Mouse (Mus musculus): Measurements from ENCODE around the gene Rin2. TPM values are rescaled to one million over a fixed set of nuclear protein-coding genes. Genes with fewer than 3 reads are reported as not detected.

Gene Rin2
- polyA plus RNA-seq, 1 experiment, result 9.3 TPM

- no peak overlapping the region for H3K4me3 ChIP-seq (ENCODE audit: insufficient read depth, poor library complexity, severe bottlenecking)
- H3K79me3 ChIP-seq (ENCODE audit: low read depth), result no peaks in the 10 kb centered on the region
- no peak overlapping the region for H3ac ChIP-seq (ENCODE audit: control insufficient read depth, insufficient read length, low read depth)
- H3K27me3 ChIP-seq (ENCODE audit: control insufficient read depth, insufficient read depth, insufficient read length), result no peaks in the 10 kb centered on the region
- TF ChIP-seq MAX (IDR thresholded peaks at IDR 0.05) (no peak), FOSL1 (IDR thresholded peaks at IDR 0.05; ENCODE audit: insufficient read depth, low read length, poor library complexity, severe bottlenecking) (no peak), CTCF (IDR thresholded peaks at IDR 0.05; ENCODE audit: control insufficient read depth, insufficient read depth, insufficient read length) (no peak), CEBPB (IDR thresholded peaks at IDR 0.05; ENCODE audit: low read depth) (no peak), MYOD1 (IDR thresholded peaks at IDR 0.05; ENCODE audit: control insufficient read depth, insufficient read length, low read depth) (no peak), USF1 (IDR thresholded peaks at IDR 0.05; ENCODE audit: low read depth) (no peak), MYOG (IDR thresholded peaks at IDR 0.05; ENCODE audit: control insufficient read depth, extremely low read depth, insufficient read length) (no peak)
- no peaks in the 10 kb centered on the region for H3K36me3 ChIP-seq (ENCODE audit: control insufficient read depth, insufficient read depth)
- no peaks in the 10 kb centered on the region for H3K79me2 ChIP-seq (ENCODE audit: control insufficient read depth, insufficient read depth)
Measured at GRCm38 (mm10) chr2:145797851-145798250, 122.8 kb downstream of the Rin2 start.

DNA sequence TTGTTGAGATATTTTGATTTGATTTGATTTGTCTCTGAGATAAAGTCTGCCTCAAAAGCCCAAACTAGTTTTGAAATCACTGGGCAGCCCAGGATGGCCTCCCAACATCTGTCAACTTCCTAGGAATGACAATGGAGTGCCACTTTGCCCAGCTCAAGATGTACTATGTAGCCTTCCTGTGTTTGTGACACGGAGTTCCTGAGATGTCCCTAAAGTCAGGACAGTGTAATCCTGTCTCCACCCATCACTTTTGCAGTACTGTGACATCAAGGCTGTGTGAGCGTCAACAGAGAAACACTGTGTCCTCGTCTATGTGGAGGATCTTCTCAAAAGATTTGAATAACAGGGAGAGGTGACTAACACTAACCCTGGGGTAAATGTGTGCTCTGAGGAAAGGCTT, 123.9 kb downstream of the Rin2 start:
- Histone ChIP-seq H3K36me3 (ENCODE audit: control insufficient read depth, insufficient read depth) (no peaks in the 10 kb centered on the region), H3K27me3 (ENCODE audit: control insufficient read depth, insufficient read depth, insufficient read length) (no peaks in the 10 kb centered on the region)

GRCm38 (mm10) chr2:145801322-145802052, 126.5 kb downstream of the Rin2 start:
- H3K36me3 ChIP-seq (ENCODE audit: control insufficient read depth, insufficient read depth), result no peaks in the 10 kb centered on the region
- no peak for TF ChIP-seq CTCF (IDR thresholded peaks at IDR 0.05; ENCODE audit: control insufficient read depth, insufficient read depth, insufficient read length)
- no peak for TF ChIP-seq MYOG (IDR thresholded peaks at IDR 0.05; ENCODE audit: control insufficient read depth, extremely low read depth, insufficient read length)
- TF ChIP-seq CEBPB (IDR thresholded peaks at IDR 0.05; ENCODE audit: low read depth), result no peak
- no peak for TF ChIP-seq MYOD1 (IDR thresholded peaks at IDR 0.05; ENCODE audit: control insufficient read depth, insufficient read length, low read depth)
- no peak for TF ChIP-seq MAX (IDR thresholded peaks at IDR 0.05)
- TF ChIP-seq USF1 (IDR thresholded peaks at IDR 0.05; ENCODE audit: low read depth), result no peak
- TF ChIP-seq FOSL1 (IDR thresholded peaks at IDR 0.05; ENCODE audit: insufficient read depth, low read length, poor library complexity, severe bottlenecking), result no peak

More for the DNA sequence above, 123.9 kb downstream of the Rin2 start:
- no peak for TF ChIP-seq MYOD1 (IDR thresholded peaks at IDR 0.05; ENCODE audit: control insufficient read depth, insufficient read length, low read depth)
- TF ChIP-seq CTCF (IDR thresholded peaks at IDR 0.05; ENCODE audit: control insufficient read depth, insufficient read depth, insufficient read length), result no peak
- TF ChIP-seq CEBPB (IDR thresholded peaks at IDR 0.05; ENCODE audit: low read depth), result no peak
- no peak for TF ChIP-seq MAX (IDR thresholded peaks at IDR 0.05)
- no peak for TF ChIP-seq FOSL1 (IDR thresholded peaks at IDR 0.05; ENCODE audit: insufficient read depth, low read length, poor library complexity, severe bottlenecking)
- H3K4me3 ChIP-seq (ENCODE audit: insufficient read depth, poor library complexity, severe bottlenecking), result no peak overlapping the region
- H3ac ChIP-seq (ENCODE audit: control insufficient read depth, insufficient read length, low read depth), result no peak overlapping the region
- H3K79me2 ChIP-seq (ENCODE audit: control insufficient read depth, insufficient read depth), result no peaks in the 10 kb centered on the region
- H3K79me3 ChIP-seq (ENCODE audit: low read depth), result no peaks in the 10 kb centered on the region

GRCm38 (mm10) chr2:145802626-145803025, 127.6 kb downstream of the Rin2 start:
- Histone ChIP-seq H3K27me3 (ENCODE audit: control insufficient read depth, insufficient read depth, insufficient read length) (no peaks in the 10 kb centered on the region), H3K79me2 (ENCODE audit: control insufficient read depth, insufficient read depth) (no peaks in the 10 kb centered on the region), H3K79me3 (ENCODE audit: low read depth) (no peaks in the 10 kb centered on the region), H3K36me3 (ENCODE audit: control insufficient read depth, insufficient read depth) (no peaks in the 10 kb centered on the region), H3K4me3 (ENCODE audit: insufficient read depth, poor library complexity, severe bottlenecking) (no peak overlapping the region), H3ac (ENCODE audit: control insufficient read depth, insufficient read length, low read depth) (no peak overlapping the region)
- no peak for TF ChIP-seq FOSL1 (IDR thresholded peaks at IDR 0.05; ENCODE audit: insufficient read depth, low read length, poor library complexity, severe bottlenecking)
- TF ChIP-seq USF1 (IDR thresholded peaks at IDR 0.05; ENCODE audit: low read depth), result no peak
- TF ChIP-seq CTCF (IDR thresholded peaks at IDR 0.05; ENCODE audit: control insufficient read depth, insufficient read depth, insufficient read length), result no peak
- TF ChIP-seq MYOG (IDR thresholded peaks at IDR 0.05; ENCODE audit: control insufficient read depth, extremely low read depth, insufficient read length), result no peak
- TF ChIP-seq CEBPB (IDR thresholded peaks at IDR 0.05; ENCODE audit: low read depth), result no peak
- no peak for TF ChIP-seq MYOD1 (IDR thresholded peaks at IDR 0.05; ENCODE audit: control insufficient read depth, insufficient read length, low read depth)
- TF ChIP-seq MAX (IDR thresholded peaks at IDR 0.05), result no peak

More at GRCm38 (mm10) chr2:145801322-145802052, 126.5 kb downstream of the Rin2 start:
- Histone ChIP-seq H3K27me3 (ENCODE audit: control insufficient read depth, insufficient read depth, insufficient read length) (no peaks in the 10 kb centered on the region), H3K79me2 (ENCODE audit: control insufficient read depth, insufficient read depth) (no peaks in the 10 kb centered on the region), H3K4me3 (ENCODE audit: insufficient read depth, poor library complexity, severe bottlenecking) (no peak overlapping the region), H3ac (ENCODE audit: control insufficient read depth, insufficient read length, low read depth) (no peak overlapping the region), H3K79me3 (ENCODE audit: low read depth) (no peaks in the 10 kb centered on the region)

DNA sequence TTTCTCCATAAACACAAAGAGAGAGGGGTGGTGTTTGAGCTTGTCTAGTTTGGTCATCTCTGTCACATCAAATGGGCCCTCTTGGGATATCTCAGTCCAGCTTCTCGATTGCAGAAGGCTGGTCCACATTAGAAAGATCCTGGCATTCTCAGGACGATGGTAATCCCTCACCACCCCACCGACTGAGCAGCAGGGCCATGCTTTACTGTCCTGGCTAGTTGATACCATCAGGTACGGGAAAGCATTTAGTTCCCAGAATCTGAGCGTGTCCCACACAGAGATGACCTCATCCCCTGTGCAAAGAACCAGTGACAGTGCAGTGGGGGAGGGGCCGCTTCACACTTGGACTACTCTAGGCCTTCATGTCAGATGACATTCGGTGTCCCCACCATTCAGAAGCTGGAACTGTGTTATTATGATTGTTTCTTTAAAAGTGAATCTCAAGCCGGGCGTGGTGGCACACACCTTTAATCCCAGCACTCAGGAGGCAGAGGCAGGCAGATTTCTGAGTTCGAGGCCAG, 128.9 kb downstream of the Rin2 start:
- no peak for TF ChIP-seq FOSL1 (IDR thresholded peaks at IDR 0.05; ENCODE audit: insufficient read depth, low read length, poor library complexity, severe bottlenecking)
- no peak for TF ChIP-seq MAX (IDR thresholded peaks at IDR 0.05)
- TF ChIP-seq USF1 (IDR thresholded peaks at IDR 0.05; ENCODE audit: low read depth), result no peak
- no peak for TF ChIP-seq MYOD1 (IDR thresholded peaks at IDR 0.05; ENCODE audit: control insufficient read depth, insufficient read length, low read depth)
- TF ChIP-seq MYOG (IDR thresholded peaks at IDR 0.05; ENCODE audit: control insufficient read depth, extremely low read depth, insufficient read length), result no peak
- TF ChIP-seq CEBPB (IDR thresholded peaks at IDR 0.05; ENCODE audit: low read depth), result no peak
- no peak for TF ChIP-seq CTCF (IDR thresholded peaks at IDR 0.05; ENCODE audit: control insufficient read depth, insufficient read depth, insufficient read length)
- H3K79me2 ChIP-seq (ENCODE audit: control insufficient read depth, insufficient read depth), result no peaks in the 10 kb centered on the region
- no peak overlapping the region for H3K4me3 ChIP-seq (ENCODE audit: insufficient read depth, poor library complexity, severe bottlenecking)

More for the DNA sequence above, 128.9 kb downstream of the Rin2 start:
- Histone ChIP-seq H3K79me3 (ENCODE audit: low read depth) (no peaks in the 10 kb centered on the region), H3K36me3 (ENCODE audit: control insufficient read depth, insufficient read depth) (no peaks in the 10 kb centered on the region), H3K27me3 (ENCODE audit: control insufficient read depth, insufficient read depth, insufficient read length) (no peaks in the 10 kb centered on the region), H3ac (ENCODE audit: control insufficient read depth, insufficient read length, low read depth) (no peak overlapping the region)
